Mouse (Mus musculus) liver, adult 2 months (tissue): Measurements from ENCODE around the gene H2-DMa. TPM values are rescaled to one million over a fixed set of nuclear protein-coding genes. Genes with fewer than 3 reads are reported as not detected.

Experiments used
- DNase-seq: peaks from one replicate; pipeline ENCODE4 v3.0.0-alpha.2; 2011; ENCODE audit warnings: low read depth, low spot score; ENCODE audit errors: extremely low read depth
- H3K27ac ChIP-seq: fragments of 200-500 bp; replicated peaks from 2 replicates; pipeline ENCODE4 v1.5.1; 2012; ENCODE audit warnings: low read depth, mild to moderate bottlenecking, control low read depth, inconsistent platforms, low read length; ENCODE audit not compliant: insufficient read depth
- H3K27me3 ChIP-seq: fragments of 200-500 bp; 2 replicates; pipeline ENCODE4 v1.6.1; 2012; ENCODE audit warnings: mild to moderate bottlenecking, moderate library complexity, low read length, inconsistent platforms; ENCODE audit not compliant: control insufficient read depth, insufficient read depth
- H3K36me3 ChIP-seq: fragments of 200-500 bp; 2 replicates; pipeline ENCODE4 v1.6.1; 2012; ENCODE audit warnings: low read length, inconsistent platforms; ENCODE audit not compliant: control insufficient read depth, insufficient read depth
- H3K4me1 ChIP-seq: fragments of 200-500 bp; 2 replicates; pipeline ENCODE4 v1.6.1; 2011; ENCODE audit warnings: low read length; ENCODE audit not compliant: control insufficient read depth, insufficient read depth
- H3K4me3 ChIP-seq: fragments of 200-500 bp; 2 replicates; pipeline ENCODE4 v1.5.1; 2011; ENCODE audit warnings: low read depth, mild to moderate bottlenecking, control low read depth, low read length, moderate library complexity; ENCODE audit not compliant: insufficient read depth
- H3K79me2 ChIP-seq: fragments of 200-500 bp; 2 replicates; pipeline ENCODE4 v1.6.1; 2012; ENCODE audit warnings: inconsistent platforms, mild to moderate bottlenecking, low read length, moderate library complexity; ENCODE audit not compliant: control insufficient read depth, insufficient read depth
- H3K9ac ChIP-seq: fragments of 200-500 bp; 2 replicates; pipeline ENCODE4 v1.6.1; 2012; ENCODE audit warnings: low read depth, mild to moderate bottlenecking, control low read depth, inconsistent platforms, low read length
- CTCF ChIP-seq: fragments of 200-500 bp; IDR thresholded peaks from 2 replicates; pipeline ENCODE4 v1.5.1; 2011; ENCODE audit warnings: low read depth, low read length, control low read depth
- POLR2A ChIP-seq: fragments of 200-500 bp; IDR thresholded peaks from 2 replicates; pipeline ENCODE4 v1.6.1; 2011; ENCODE audit warnings: low read length, control low read depth; ENCODE audit not compliant: insufficient read depth; ENCODE audit errors: extremely low read depth
- WGBS: fragments of 180-500 bp; shearing (Covaris S2); methylation state at CpG from one replicate; pipeline ENCODE4 v1.1.7; 2018; 5-methylcytosine and 5-hydroxymethylcytosine counted together
- polyA plus RNA-seq: library from polyadenylated mRNA; depleted of rRNA; stranded (reverse); fragments of >200 nt; gene quantifications from 2 replicates; pipeline ENCODE4 v1.2.3, GENCODE M21; 2012; rRNA removed
- total RNA-seq: library from RNA; depleted of rRNA; stranded (reverse); fragments of >200 nt; gene quantifications from 2 replicates; pipeline ENCODE4 v1.2.3, GENCODE M21; 2014; rRNA removed

Gene H2-DMa
- total and polyA plus RNA-seq, 2 experiments, result 7.1 to 13.1 TPM

DNA sequence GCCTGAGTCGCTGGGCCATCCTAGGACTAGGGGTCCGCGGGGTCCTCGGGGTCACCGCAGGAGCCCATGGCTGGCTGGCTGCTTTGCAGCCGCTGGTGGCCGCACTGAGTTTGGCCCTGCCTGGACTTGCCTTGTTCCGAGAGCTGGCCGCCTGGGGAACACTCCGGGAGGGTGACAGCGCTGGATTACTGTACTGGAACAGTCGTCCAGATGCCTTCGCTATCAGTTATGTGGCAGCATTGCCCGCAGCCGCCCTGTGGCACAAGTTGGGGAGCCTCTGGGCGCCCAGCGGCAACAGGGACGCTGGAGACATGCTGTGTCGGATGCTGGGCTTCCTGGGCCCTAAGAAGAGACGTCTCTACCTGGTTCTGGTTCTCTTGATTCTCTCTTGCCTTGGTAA lies 68.7 kb downstream of the H2-DMa start:
- H3K27ac ChIP-seq, result peak overlapping the region; percentile 75
- H3K79me2 ChIP-seq, result no peaks in the 10 kb centered on the region; the same call in 1 of the 2 replicates
- peak overlapping the region; percentile 79 for H3K9ac ChIP-seq
- H3K27me3 ChIP-seq, result no peaks in the 10 kb centered on the region
- TF ChIP-seq CTCF (no peak), POLR2A (no peak)
- H3K4me1 ChIP-seq, result peaks cover 16% of the 10 kb centered on the region
- peak overlapping the region; percentile 70 for H3K4me3 ChIP-seq
- peak; percentile 45 for DNase-seq
- under 1% methylated on average over 20 of the region's 20 CpGs for WGBS
- peaks cover 2% of the 10 kb centered on the region; the same call in 1 of the 2 replicates for H3K36me3 ChIP-seq

Other genes with a start within 250 kb of the H2-DMa start
Only the 30 nearest of the 32 such genes appear.
- gene Kifc1, start 228.9 kb upstream of the H2-DMa start, total RNA-seq, result 0.18 and 1.2 TPM in 2 replicates
- gene Kifc1, start 228.9 kb upstream of the H2-DMa start, polyA plus RNA-seq, result 0.20 and 0.31 TPM in 2 replicates
- gene Platr17, start 214.4 kb upstream of the H2-DMa start, total RNA-seq, result not detected in 2 replicates
- 0.18 TPM in 1 of 2 replicates, not detected in the other for gene Platr17, start 214.4 kb upstream of the H2-DMa start, polyA plus RNA-seq
- gene Daxx, start 210.1 kb upstream of the H2-DMa start, total RNA-seq, result 8.3 and 10.2 TPM in 2 replicates
- gene Daxx, start 210.1 kb upstream of the H2-DMa start, polyA plus RNA-seq, result 15.8 and 30.8 TPM in 2 replicates
- gene Tapbp, start 203.6 kb upstream of the H2-DMa start, total RNA-seq, result 47.2 and 58.5 TPM in 2 replicates
- gene Tapbp, start 203.6 kb upstream of the H2-DMa start, polyA plus RNA-seq, result 95.4 and 105 TPM in 2 replicates
- 11.1 and 12.7 TPM in 2 replicates for gene Zbtb22, start 203.6 kb upstream of the H2-DMa start, total RNA-seq
- gene Zbtb22, start 203.6 kb upstream of the H2-DMa start, polyA plus RNA-seq, result 23.9 and 30.2 TPM in 2 replicates
- 9.8 and 10.9 TPM in 2 replicates for gene Rgl2, start 190.0 kb upstream of the H2-DMa start, total RNA-seq
- gene Rgl2, start 190.0 kb upstream of the H2-DMa start, polyA plus RNA-seq, result 19.4 and 27.7 TPM in 2 replicates
- 37.9 and 40.8 TPM in 2 replicates for gene Pfdn6, start 179.2 kb upstream of the H2-DMa start, total RNA-seq
- gene Pfdn6, start 179.2 kb upstream of the H2-DMa start, polyA plus RNA-seq, result 15.5 and 21.9 TPM in 2 replicates
- gene Wdr46, start 178.9 kb upstream of the H2-DMa start, total RNA-seq, result 9.3 and 11.3 TPM in 2 replicates
- gene Wdr46, start 178.9 kb upstream of the H2-DMa start, polyA plus RNA-seq, result 13.2 and 16.4 TPM in 2 replicates
- gene B3galt4, start 168.1 kb upstream of the H2-DMa start, total RNA-seq, result 0.54 and 0.55 TPM in 2 replicates
- 0.68 and 0.97 TPM in 2 replicates for gene B3galt4, start 168.1 kb upstream of the H2-DMa start, polyA plus RNA-seq
- 10.5 and 10.9 TPM in 2 replicates for gene Vps52, start 163.7 kb upstream of the H2-DMa start, total RNA-seq
- 31.1 and 40.6 TPM in 2 replicates for gene Vps52, start 163.7 kb upstream of the H2-DMa start, polyA plus RNA-seq
- gene Rps18, start 163.5 kb upstream of the H2-DMa start, total RNA-seq, result 1,559 and 1,933 TPM in 2 replicates
- 224 and 252 TPM in 2 replicates for gene Rps18, start 163.5 kb upstream of the H2-DMa start, polyA plus RNA-seq
- gene H2-K1, start 119.2 kb upstream of the H2-DMa start, total RNA-seq, result 2,105 and 2,348 TPM in 2 replicates
- gene H2-K1, start 119.2 kb upstream of the H2-DMa start, polyA plus RNA-seq, result 4,310 and 5,575 TPM in 2 replicates
- 10.0 and 13.7 TPM in 2 replicates for gene Ring1, start 94.9 kb upstream of the H2-DMa start, total RNA-seq
- gene Ring1, start 94.9 kb upstream of the H2-DMa start, polyA plus RNA-seq, result 29.7 and 33.8 TPM in 2 replicates
- 76.5 and 80.5 TPM in 2 replicates for gene H2-Ke6, start 91.5 kb upstream of the H2-DMa start, total RNA-seq
- gene H2-Ke6, start 91.5 kb upstream of the H2-DMa start, polyA plus RNA-seq, result 162 and 167 TPM in 2 replicates
- gene Slc39a7, start 87.9 kb upstream of the H2-DMa start, total RNA-seq, result 51.2 and 54.7 TPM in 2 replicates
- 98.0 and 115 TPM in 2 replicates for gene Slc39a7, start 87.9 kb upstream of the H2-DMa start, polyA plus RNA-seq
- gene Rxrb, start 87.7 kb upstream of the H2-DMa start, total RNA-seq, result 13.0 and 17.0 TPM in 2 replicates
- gene Rxrb, start 87.7 kb upstream of the H2-DMa start, polyA plus RNA-seq, result 40.3 and 46.5 TPM in 2 replicates
- gene Col11a2, start 80.1 kb upstream of the H2-DMa start, total RNA-seq, result 0.18 and 0.74 TPM in 2 replicates
- 0.20 and 0.23 TPM in 2 replicates for gene Col11a2, start 80.1 kb upstream of the H2-DMa start, polyA plus RNA-seq
- 0.28 and 0.47 TPM in 2 replicates for gene H2-Oa, start 27.2 kb upstream of the H2-DMa start, total RNA-seq
- gene H2-Oa, start 27.2 kb upstream of the H2-DMa start, polyA plus RNA-seq, result 0.76 and 1.4 TPM in 2 replicates
- 39.0 and 53.2 TPM in 2 replicates for gene Brd2, start 3.1 kb downstream of the H2-DMa start, total RNA-seq
- 55.8 and 76.9 TPM in 2 replicates for gene Brd2, start 3.1 kb downstream of the H2-DMa start, polyA plus RNA-seq
- gene H2-DMb2, start 23.8 kb downstream of the H2-DMa start, total RNA-seq, result 0.74 and 1.7 TPM in 2 replicates
- gene H2-DMb2, start 23.8 kb downstream of the H2-DMa start, polyA plus RNA-seq, result 1.1 and 3.1 TPM in 2 replicates
- gene H2-DMb1, start 33.5 kb downstream of the H2-DMa start, total RNA-seq, result 4.2 and 6.6 TPM in 2 replicates
- gene H2-DMb1, start 33.5 kb downstream of the H2-DMa start, polyA plus RNA-seq, result 8.3 and 14.5 TPM in 2 replicates
- 15.1 and 17.3 TPM in 2 replicates for gene Tap1, start 68.0 kb downstream of the H2-DMa start, total RNA-seq
- gene Tap1, start 68.0 kb downstream of the H2-DMa start, polyA plus RNA-seq, result 18.8 and 23.5 TPM in 2 replicates
- 23.3 and 38.1 TPM in 2 replicates for gene Psmb9, start 68.2 kb downstream of the H2-DMa start, total RNA-seq
- 38.0 and 41.5 TPM in 2 replicates for gene Psmb9, start 68.2 kb downstream of the H2-DMa start, polyA plus RNA-seq
- 66.9 and 101 TPM in 2 replicates for gene Psmb8, start 78.2 kb downstream of the H2-DMa start, total RNA-seq
- gene Psmb8, start 78.2 kb downstream of the H2-DMa start, polyA plus RNA-seq, result 56.7 and 80.3 TPM in 2 replicates
- gene Tap2, start 84.0 kb downstream of the H2-DMa start, total RNA-seq, result 14.4 and 15.2 TPM in 2 replicates
- gene Tap2, start 84.0 kb downstream of the H2-DMa start, polyA plus RNA-seq, result 18.4 and 24.6 TPM in 2 replicates
- gene H2-Ob, start 119.4 kb downstream of the H2-DMa start, total RNA-seq, result 1.5 and 1.6 TPM in 2 replicates
- 0.96 and 2.9 TPM in 2 replicates for gene H2-Ob, start 119.4 kb downstream of the H2-DMa start, polyA plus RNA-seq
- 25.2 and 59.5 TPM in 2 replicates for gene H2-Ab1, start 138.1 kb downstream of the H2-DMa start, total RNA-seq
- gene H2-Ab1, start 138.1 kb downstream of the H2-DMa start, polyA plus RNA-seq, result 80.4 and 156 TPM in 2 replicates
- 32.8 and 58.4 TPM in 2 replicates for gene H2-Aa, start 168.3 kb downstream of the H2-DMa start, total RNA-seq
- gene H2-Aa, start 168.3 kb downstream of the H2-DMa start, polyA plus RNA-seq, result 42.8 and 78.0 TPM in 2 replicates
- 18.5 and 38.0 TPM in 2 replicates for gene H2-Eb1, start 186.3 kb downstream of the H2-DMa start, total RNA-seq
- gene H2-Eb1, start 186.3 kb downstream of the H2-DMa start, polyA plus RNA-seq, result 23.3 and 39.5 TPM in 2 replicates
- 0.09 and 0.13 TPM in 2 replicates for gene H2-Eb2, start 206.1 kb downstream of the H2-DMa start, total RNA-seq
- 0.16 TPM in 1 of 2 replicates, not detected in the other for gene H2-Eb2, start 206.1 kb downstream of the H2-DMa start, polyA plus RNA-seq